Mouse (Mus musculus) MEL (cell line): ENCODE data around the gene Ccl9. TPM values are rescaled to one million over a fixed set of nuclear protein-coding genes. Genes with fewer than 3 reads are reported as not detected.

Experiments used
- DNase-seq: peaks from one replicate; pipeline ENCODE4 v3.0.0; 2011; ENCODE audit warnings: low read depth, low spot score
- H3K27ac ChIP-seq: 2 replicates; pipeline ENCODE4 v1.5.1; 2012; ENCODE audit warnings: low read depth, mild to moderate bottlenecking, control low read depth, low read length, moderate library complexity; ENCODE audit not compliant: control insufficient read depth
- H3K27me3 ChIP-seq, 2 experiments: fragments of 150-350 bp in 1 of 2; sonication (generic) in 1 of 2; 2 replicates each; pipeline ENCODE4 v1.6.1; 2012; ENCODE audit warnings: low read length in 2 of 2, mild to moderate bottlenecking in 2 of 2, improper control_type of control experiment in 1 of 2, moderate library complexity in 1 of 2; ENCODE audit not compliant: insufficient read depth in 2 of 2, control insufficient read depth in 1 of 2
- H3K36me3 ChIP-seq, 2 experiments: 2 replicates each; pipeline ENCODE4 v1.6.1; 2012 to 2014; ENCODE audit warnings: low read length in 2 of 2, improper control_type of control experiment in 1 of 2, inconsistent platforms in 1 of 2, mild to moderate bottlenecking in 1 of 2; ENCODE audit not compliant: insufficient read depth in 2 of 2, control insufficient read depth in 1 of 2
- H3K4me1 ChIP-seq, 2 experiments: fragments of 150-350 bp in 1 of 2; sonication (generic) in 1 of 2; 2 replicates each; pipeline ENCODE4 v1.6.1; 2012; ENCODE audit warnings: low read length in 2 of 2, improper control_type of control experiment in 1 of 2, mild to moderate bottlenecking in 1 of 2; ENCODE audit not compliant: insufficient read depth in 2 of 2, control insufficient read depth in 1 of 2
- H3K4me3 ChIP-seq, 2 experiments: fragments of 150-350 bp in 1 of 2; sonication (generic) in 1 of 2; 2 replicates each; pipeline ENCODE4 v1.5.1; 2012; ENCODE audit warnings: low read depth in 2 of 2, low read length in 2 of 2, mild to moderate bottlenecking in 2 of 2, moderate library complexity in 2 of 2, control low read depth in 1 of 2, improper control_type of control experiment in 1 of 2; ENCODE audit not compliant: control insufficient read depth in 1 of 2, insufficient read depth in 1 of 2
- H3K79me2 ChIP-seq: 2 replicates; pipeline ENCODE4 v1.6.1; 2012; ENCODE audit warnings: mild to moderate bottlenecking, low read length, moderate library complexity; ENCODE audit not compliant: control insufficient read depth, poor library complexity, insufficient read depth
- H3K9ac ChIP-seq: 2 replicates; pipeline ENCODE4 v1.6.1; 2012; ENCODE audit warnings: low read depth, mild to moderate bottlenecking, control low read depth, low read length, moderate library complexity; ENCODE audit not compliant: control insufficient read depth, poor library complexity, severe bottlenecking
- H3K9me3 ChIP-seq: fragments of 150-350 bp; sonication (generic); replicated peaks from 2 replicates; pipeline ENCODE4 v1.6.1; 2012; ENCODE audit warnings: mild to moderate bottlenecking, low read length, improper control_type of control experiment, moderate library complexity; ENCODE audit not compliant: insufficient read depth
- BHLHE40 ChIP-seq: IDR thresholded peaks from 2 replicates; pipeline ENCODE4 v1.6.1; 2012; ENCODE audit warnings: low read depth, mild to moderate bottlenecking, inconsistent platforms, low read length, improper control_type of control experiment, borderline replicate concordance
- CHD2 ChIP-seq: IDR thresholded peaks from 2 replicates; pipeline ENCODE4 v1.6.1; 2011; ENCODE audit warnings: low read length, improper control_type of control experiment
- E2F4 ChIP-seq: IDR thresholded peaks from 2 replicates; pipeline ENCODE4 v1.6.1; 2011; ENCODE audit warnings: low read depth, low read length, improper control_type of control experiment, borderline replicate concordance
- ELF1 ChIP-seq: IDR thresholded peaks from 2 replicates; pipeline ENCODE4 v1.6.1; 2014; ENCODE audit warnings: low read depth, mild to moderate bottlenecking, inconsistent platforms, low read length, improper control_type of control experiment, moderate library complexity
- EP300 ChIP-seq, 2 experiments: IDR thresholded peaks; 2 replicates each; pipeline ENCODE4 v1.6.1; 2011; ENCODE audit warnings: improper control_type of control experiment in 2 of 2, low read length in 2 of 2, low read depth in 1 of 2, mild to moderate bottlenecking in 1 of 2
- ETS1 ChIP-seq: IDR thresholded peaks from 2 replicates; pipeline ENCODE4 v1.6.1; 2012; ENCODE audit warnings: low read depth, mild to moderate bottlenecking, inconsistent platforms, low read length, improper control_type of control experiment, moderate library complexity
- GABPA ChIP-seq: IDR thresholded peaks from 2 replicates; pipeline ENCODE4 v1.6.1; 2012; ENCODE audit warnings: low read depth, mild to moderate bottlenecking, inconsistent platforms, low read length, improper control_type of control experiment, moderate library complexity
- GATA1 ChIP-seq: IDR thresholded peaks from 2 replicates; pipeline ENCODE4 v1.6.1; 2011; ENCODE audit warnings: low read depth, low read length, improper control_type of control experiment
- HCFC1 ChIP-seq: IDR thresholded peaks from 2 replicates; pipeline ENCODE4 v1.6.1; 2012; ENCODE audit warnings: low read depth, mild to moderate bottlenecking, inconsistent platforms, low read length, improper control_type of control experiment, moderate library complexity
- JUND ChIP-seq: IDR thresholded peaks from 2 replicates; pipeline ENCODE4 v1.6.1; 2011; ENCODE audit warnings: low read depth, mild to moderate bottlenecking, improper control_type of control experiment, low read length
- MAX ChIP-seq: IDR thresholded peaks from 2 replicates; pipeline ENCODE4 v1.6.1; 2011; ENCODE audit warnings: low read length, improper control_type of control experiment
- MAZ ChIP-seq: IDR thresholded peaks from 2 replicates; pipeline ENCODE4 v1.6.1; 2012; ENCODE audit warnings: low read depth, mild to moderate bottlenecking, inconsistent platforms, low read length, improper control_type of control experiment
- MXI1 ChIP-seq: IDR thresholded peaks from 2 replicates; pipeline ENCODE4 v1.6.1; 2011; ENCODE audit warnings: mild to moderate bottlenecking, low read depth, low read length, improper control_type of control experiment
- MYB ChIP-seq: IDR thresholded peaks from 2 replicates; pipeline ENCODE4 v1.6.1; 2011; ENCODE audit warnings: mild to moderate bottlenecking, low read depth, low read length, improper control_type of control experiment
- MYC ChIP-seq: IDR thresholded peaks from 2 replicates; pipeline ENCODE4 v1.6.1; 2011; ENCODE audit warnings: low read depth, mild to moderate bottlenecking, low read length, improper control_type of control experiment, moderate library complexity
- NELFE ChIP-seq: IDR thresholded peaks from 2 replicates; pipeline ENCODE4 v1.6.1; 2011; ENCODE audit warnings: low read depth, low read length, improper control_type of control experiment
- NRF1 ChIP-seq: IDR thresholded peaks from 2 replicates; pipeline ENCODE4 v1.6.1; 2014; ENCODE audit warnings: low read depth, mild to moderate bottlenecking, inconsistent platforms, low read length, improper control_type of control experiment, moderate library complexity; ENCODE audit not compliant: poor library complexity, insufficient read depth, severe bottlenecking
- POLR2A ChIP-seq, 2 experiments: IDR thresholded peaks; 2 replicates each; pipeline ENCODE4 v1.6.1; 2011 to 2012; ENCODE audit warnings: low read length in 2 of 2, mild to moderate bottlenecking in 2 of 2, control low read depth in 1 of 2, improper control_type of control experiment in 1 of 2, low read depth in 1 of 2, moderate library complexity in 1 of 2; ENCODE audit not compliant: control insufficient read depth in 1 of 2, insufficient read depth in 1 of 2, poor library complexity in 1 of 2
- RCOR1 ChIP-seq: IDR thresholded peaks from 2 replicates; pipeline ENCODE4 v1.6.1; 2012; ENCODE audit warnings: low read depth, mild to moderate bottlenecking, inconsistent platforms, low read length, improper control_type of control experiment
- SIN3A ChIP-seq: IDR thresholded peaks from 2 replicates; pipeline ENCODE4 v1.6.1; 2012; ENCODE audit warnings: low read length, improper control_type of control experiment, inconsistent platforms
- SMC3 ChIP-seq: IDR thresholded peaks from 2 replicates; pipeline ENCODE4 v1.6.1; 2011; ENCODE audit warnings: low read depth, low read length, improper control_type of control experiment
- TAL1 ChIP-seq: IDR thresholded peaks from 2 replicates; pipeline ENCODE4 v1.6.1; 2012; ENCODE audit warnings: mild to moderate bottlenecking, inconsistent platforms, low read length, moderate library complexity, mixed read lengths
- TBP ChIP-seq: IDR thresholded peaks from 2 replicates; pipeline ENCODE4 v1.8.0; 2011; ENCODE audit warnings: low read depth, low read length, improper control_type of control experiment
- TCF12 ChIP-seq: IDR thresholded peaks from 2 replicates; pipeline ENCODE4 v1.6.1; 2014; ENCODE audit warnings: low read depth, mild to moderate bottlenecking, inconsistent platforms, low read length, improper control_type of control experiment, moderate library complexity
- ZKSCAN1 ChIP-seq: IDR thresholded peaks from 2 replicates; pipeline ENCODE4 v1.6.1; 2012; ENCODE audit warnings: low read depth, mild to moderate bottlenecking, inconsistent platforms, low read length, improper control_type of control experiment, moderate library complexity
- ZMIZ1 ChIP-seq: IDR thresholded peaks from 2 replicates; pipeline ENCODE4 v1.6.1; 2012; ENCODE audit warnings: low read depth, mild to moderate bottlenecking, inconsistent platforms, low read length, improper control_type of control experiment, moderate library complexity
- polyA plus RNA-seq, 2 experiments: library from polyadenylated mRNA; stranded (reverse) in 1 of 2; unstranded in 1 of 2; fragments of >175 nt in 1 of 2; fragments of >200 nt in 1 of 2; gene quantifications; 2 replicates each; pipeline versions ENCODE4 v1.2.1 to v1.2.4; 2012; ENCODE audit warnings: low replicate concordance in 2 of 2, low read depth in 1 of 2; ENCODE audit not compliant: insufficient read length in 2 of 2, insufficient read depth in 1 of 2, missing spikeins in 1 of 2
- total RNA-seq: library from RNA; depleted of rRNA; stranded (reverse); fragments of 300-350 nt; gene quantifications from 2 replicates; pipeline ENCODE4 v1.2.3, GENCODE M21; 2012

Ccl9 gene
- total and polyA plus RNA-seq, 3 experiments, result 0.62 to 1.7 TPM; not detected in 1

GRCm38 (mm10) chr11:83572223-83572622 lies 6.2 kb downstream of the Ccl9 start (continued):
- no peak for TF ChIP-seq E2F4
- TF ChIP-seq MXI1, result no peak; the same call in 1 of the 2 replicates
- TF ChIP-seq, all 39 proteins: peak for 23

- Histone ChIP-seq H3K79me2 (no peaks in the 10 kb centered on the region), H3K36me3 (peaks cover 0 to 48% of the 10 kb centered on the region in 2 experiments; a peak in 2 of 4 replicates), H3K4me3 (peak overlapping the region in 1 of 2 experiments; percentile 24; a peak in 3 of 4 replicates), H3K27ac (peak overlapping the region; percentile 74), H3K9ac (peak overlapping the region; percentile 4; the same call in 1 of the 2 replicates), H3K9me3 (no peaks in the 10 kb centered on the region), H3K27me3 (no peaks in the 10 kb centered on the region), H3K4me1 (peaks cover 38 to 42% of the 10 kb centered on the region in 2 experiments)
- DNase-seq, result peak; percentile 87
- TF ChIP-seq POLR2A (IDR thresholded peaks at IDR 0.05; ENCODE audit: control insufficient read depth in 1 of 2, insufficient read depth in 1 of 2, low read depth in 1 of 2, low read length in 2 of 2, poor library complexity in 1 of 2), result 0 out of 4 replicates have a peak, but pooled peaks of 1 of the 2 experiments have one; percentile 12
- no peak for TF ChIP-seq GABPA
- TF ChIP-seq RCOR1, result no peak
- peak; percentile 89 for TF ChIP-seq MYC
- TF ChIP-seq ETS1, result peak; percentile 28; the same call in 1 of the 2 replicates
- TF ChIP-seq SMC3, result no peak
- peak; percentile 66; the same call in 1 of the 2 replicates for TF ChIP-seq MXI1
- peak; percentile 77 for TF ChIP-seq SIN3A
- TF ChIP-seq CHD2, result no peak
- 0 out of 2 replicates have a peak, but pooled peaks have one; percentile 31 for TF ChIP-seq ELF1
- peak; percentile 95 for TF ChIP-seq MYB
- TF ChIP-seq BHLHE40, result no peak
- no peak for TF ChIP-seq MAZ
- TF ChIP-seq EP300 (IDR thresholded peaks at IDR 0.05; ENCODE audit: low read depth in 1 of 2, low read length in 2 of 2), result peak; percentile 82 to 86
- peak; percentile 62 for TF ChIP-seq MAX
- 0 out of 2 replicates have a peak, but pooled peaks have one; percentile 37 for TF ChIP-seq HCFC1
- TF ChIP-seq TBP, result peak; percentile 58; the same call in 1 of the 2 replicates
- 0 out of 2 replicates have a peak, but pooled peaks have one; percentile 17 for TF ChIP-seq JUND
Measured at GRCm38 (mm10) chr11:83570189-83570588, 8.2 kb downstream of the Ccl9 start.

GRCm38 (mm10) chr11:83569249-83569648 lies 9.2 kb downstream of the Ccl9 start:
- Histone ChIP-seq H3K4me1 (peaks cover 34 to 36% of the 10 kb centered on the region in 2 experiments), H3K79me2 (no peaks in the 10 kb centered on the region), H3K27me3 (no peaks in the 10 kb centered on the region), H3K4me3 (no peak overlapping the region), H3K9ac (no peak overlapping the region), H3K36me3 (peaks cover 0 to 43% of the 10 kb centered on the region in 2 experiments; a peak in 2 of 4 replicates), H3K9me3 (no peaks in the 10 kb centered on the region), H3K27ac (peak overlapping the region; percentile 74)
- no peak for TF ChIP-seq ZMIZ1
- TF ChIP-seq SIN3A, result peak; percentile 55
- peak; percentile 56 for TF ChIP-seq ETS1
- TF ChIP-seq MAX, result no peak
- TF ChIP-seq MYB, result peak; percentile 43; the same call in 1 of the 2 replicates
- TF ChIP-seq HCFC1, result no peak
- TF ChIP-seq NELFE, result peak; percentile 38; the same call in 1 of the 2 replicates
- TF ChIP-seq E2F4, result no peak
- TF ChIP-seq RCOR1, result peak; percentile 74
- TF ChIP-seq GATA1, result peak; percentile 69
- no peak for TF ChIP-seq MXI1
- TF ChIP-seq NRF1, result no peak; the same call in 1 of the 2 replicates
- peak; percentile 85 for TF ChIP-seq TAL1
- TF ChIP-seq ZKSCAN1, result no peak
- peak; percentile 83 for TF ChIP-seq TCF12
- peak; percentile 87 for TF ChIP-seq TBP
- TF ChIP-seq MYC, result 0 out of 2 replicates have a peak, but pooled peaks have one; percentile 10
- TF ChIP-seq EP300 (IDR thresholded peaks at IDR 0.05; ENCODE audit: low read depth in 1 of 2, low read length in 2 of 2), result peak; percentile 84 to 93
- peak; percentile 80 for DNase-seq
